Mouse (Mus musculus) heart, postnatal 0 days (tissue): Measurements from ENCODE around the gene Tdrd7. TPM values are rescaled to one million over a fixed set of nuclear protein-coding genes. Genes with fewer than 3 reads are reported as not detected.

ENCODE experiments used
- ATAC-seq: fragments of 200-750 bp; cut with Nextera tagmentation; 2 replicates; pipeline ENCODE4 v1.8.0; 2017; ENCODE audit warnings: low read depth, moderate number of reproducible peaks, moderate library complexity; ENCODE audit not compliant: insufficient read depth
- DNase-seq: peaks from one replicate; pipeline ENCODE4 v3.0.0-alpha.2; 2016; ENCODE audit warnings: low spot score
- H3K27ac ChIP-seq: fragments of 300-500 bp; sonication (generic); 2 replicates; pipeline ENCODE4 v1.5.1; 2014; ENCODE audit warnings: low read depth, mild to moderate bottlenecking
- H3K27me3 ChIP-seq: fragments of 300-500 bp; sonication (generic); 2 replicates; pipeline ENCODE4 v1.6.1; 2014; ENCODE audit warnings: low read length, mixed read lengths; ENCODE audit not compliant: control insufficient read depth, insufficient read depth
- H3K36me3 ChIP-seq: fragments of 300-500 bp; sonication (generic); replicated peaks from 2 replicates; pipeline ENCODE4 v1.6.1; 2014; ENCODE audit warnings: low read length, mixed read lengths; ENCODE audit not compliant: control insufficient read depth, insufficient read depth
- H3K4me1 ChIP-seq: fragments of 300-500 bp; sonication (generic); 2 replicates; pipeline ENCODE4 v1.6.1; 2014; ENCODE audit warnings: antibody characterized with exemption; ENCODE audit not compliant: control insufficient read depth, insufficient read depth
- H3K4me2 ChIP-seq: fragments of 300-500 bp; sonication (generic); 2 replicates; pipeline ENCODE4 v1.6.1; 2014; ENCODE audit warnings: low read depth, mild to moderate bottlenecking, low read length, moderate library complexity
- H3K4me3 ChIP-seq: fragments of 300-500 bp; sonication (generic); 2 replicates; pipeline ENCODE4 v1.5.1; 2014; ENCODE audit warnings: low read depth, low read length
- H3K9ac ChIP-seq: fragments of 300-500 bp; sonication (generic); replicated peaks from 2 replicates; pipeline ENCODE4 v1.6.1; 2014; ENCODE audit warnings: low read depth, low read length, mixed read lengths
- H3K9me3 ChIP-seq: fragments of 300-500 bp; sonication (generic); replicated peaks from 2 replicates; pipeline ENCODE4 v1.6.1; 2016; ENCODE audit warnings: low read length; ENCODE audit not compliant: control insufficient read depth
- CTCF ChIP-seq: IDR thresholded peaks from 2 replicates; pipeline ENCODE4 v1.5.1; 2016; ENCODE audit warnings: antibody characterized with exemption, control low read depth, low read depth
- EP300 ChIP-seq: IDR thresholded peaks from 2 replicates; pipeline ENCODE4 v1.6.1; 2016; ENCODE audit warnings: antibody characterized with exemption, low read depth
- WGBS: fragments of 180-500 bp; shearing (Covaris S2); extraction: QIAGEN DNeasy Blood & Tissue Kit; methylation state at CpG from one replicate; pipeline ENCODE4 v1.1.7; 2014; 5-methylcytosine and 5-hydroxymethylcytosine counted together
- polyA plus RNA-seq: library from polyadenylated mRNA; unstranded; fragments of >200 nt; fragmentation: Nextera tagmentation; extraction: Ambion mirVana; gene quantifications from 2 replicates; pipeline ENCODE4 v1.2.1, GENCODE M21; 2015
- total RNA-seq: library from RNA; depleted of rRNA; stranded (reverse); fragments of >200 nt; gene quantifications from 2 replicates; pipeline ENCODE4 v1.2.3, GENCODE M21; 2014; ENCODE audit warnings: low replicate concordance

Gene Tdrd7
- total and polyA plus RNA-seq, 2 experiments from 2014 or later, result 17.3 to 45.8 TPM

- H3K9me3 ChIP-seq, result no peaks in the 10 kb centered on the region
- peak within 1 kb of the TSS; percentile 96 for H3K4me2 ChIP-seq
- DNase-seq (peak; percentile 70), ATAC-seq (peak; percentile 74)
- no peak for TF ChIP-seq CTCF
- no peak for TF ChIP-seq EP300
- H3K27ac ChIP-seq, result peak within 1 kb of the TSS; percentile 97
- H3K36me3 ChIP-seq, result 0 out of 2 replicates have a peak, but pooled peaks cover 4% of the 10 kb centered on the region
- H3K4me1 ChIP-seq, result peaks cover 33% of the 10 kb centered on the region
- H3K27me3 ChIP-seq, result peaks cover 7% of the 10 kb centered on the region; the same call in 1 of the 2 replicates
- under 1% methylated on average over 70 of the region's 72 CpGs for WGBS
- H3K9ac ChIP-seq, result peak within 1 kb of the TSS; percentile 92
- H3K4me3 ChIP-seq, result peak within 1 kb of the TSS; percentile 88
Observed at GRCm38 (mm10) chr4:46038892-46039751, 74.0 kb downstream of the Tdrd7 start, which contains the start of gene Tmod1. Tmod1 (plus strand) TSS chr4:46038935.

GRCm38 (mm10) chr4:46039899-46040298 is 74.8 kb downstream of the Tdrd7 start:
- H3K9ac ChIP-seq, result peak overlapping the region; percentile 92
- H3K27me3 ChIP-seq, result peaks cover 7% of the 10 kb centered on the region; the same call in 1 of the 2 replicates
- TF ChIP-seq EP300 (no peak), CTCF (no peak)
- 11% methylated on average over 6 of the region's 6 CpGs for WGBS
- H3K4me1 ChIP-seq, result peaks cover 40% of the 10 kb centered on the region
- H3K4me3 ChIP-seq, result peak overlapping the region; percentile 88
- DNase-seq, result no peak
- 0 out of 2 replicates have a peak, but pooled peaks cover 4% of the 10 kb centered on the region for H3K36me3 ChIP-seq
- no peaks in the 10 kb centered on the region for H3K9me3 ChIP-seq
- H3K4me2 ChIP-seq, result peak overlapping the region; percentile 96
- peak overlapping the region; percentile 97 for H3K27ac ChIP-seq
- no peak for ATAC-seq

DNA sequence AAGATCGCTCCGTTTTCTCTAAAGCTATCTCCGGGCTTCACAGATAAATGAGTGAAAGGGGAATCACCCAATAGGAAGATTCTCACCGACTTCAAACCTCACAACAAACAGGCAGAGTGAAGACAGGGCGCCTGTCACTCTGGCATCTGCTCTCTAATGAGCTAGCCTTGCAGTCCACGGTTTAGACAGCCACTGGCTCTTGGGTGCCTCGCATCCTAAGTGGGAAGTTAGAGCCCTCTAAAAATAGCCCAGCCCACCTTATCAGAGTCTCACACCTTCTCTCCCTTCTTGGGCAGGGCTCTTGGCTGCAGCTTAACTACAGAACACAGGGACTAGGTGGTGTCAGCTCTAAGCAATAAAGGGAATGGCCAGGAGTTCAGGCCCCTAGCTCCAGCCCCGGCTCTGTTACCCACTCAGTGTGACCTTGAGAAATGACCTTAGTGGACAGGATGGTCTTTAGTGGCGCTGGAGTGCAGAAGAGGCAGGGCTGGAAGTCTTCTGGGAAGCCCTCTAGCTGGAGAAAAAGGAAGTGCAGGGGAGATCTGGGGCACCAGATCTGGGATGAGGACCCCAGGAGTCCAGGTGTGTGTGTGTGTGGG is 75.6 kb downstream of the Tdrd7 start:
- peak overlapping the region; percentile 92 for H3K9ac ChIP-seq
- peak overlapping the region; percentile 97 for H3K27ac ChIP-seq
- TF ChIP-seq CTCF (peak; percentile 54), EP300 (no peak)
- 6% methylated on average over 9 of the region's 9 CpGs for WGBS
- no peaks in the 10 kb centered on the region for H3K9me3 ChIP-seq
- DNase-seq, result peak; percentile 90
- peaks cover 40% of the 10 kb centered on the region for H3K4me1 ChIP-seq
- peak overlapping the region; percentile 96 for H3K4me2 ChIP-seq
- peak; percentile 74 for ATAC-seq
- H3K4me3 ChIP-seq, result peak overlapping the region; percentile 88
- peaks cover 7% of the 10 kb centered on the region; the same call in 1 of the 2 replicates for H3K27me3 ChIP-seq
- H3K36me3 ChIP-seq, result no peaks in the 10 kb centered on the region; the same call in 1 of the 2 replicates

- Histone ChIP-seq H3K9ac (peak overlapping the region; percentile 92; the same call in 1 of the 2 replicates), H3K4me2 (peak overlapping the region; percentile 96), H3K4me3 (peak overlapping the region; percentile 88), H3K4me1 (peaks cover 40% of the 10 kb centered on the region), H3K9me3 (no peaks in the 10 kb centered on the region), H3K27ac (peak overlapping the region; percentile 97), H3K27me3 (peaks cover 7% of the 10 kb centered on the region; the same call in 1 of the 2 replicates), H3K36me3 (no peaks in the 10 kb centered on the region; the same call in 1 of the 2 replicates)
- peak; percentile 13 for ATAC-seq
- TF ChIP-seq EP300 (no peak), CTCF (no peak)
- WGBS, result 11% methylated on average over 7 of the region's 7 CpGs
- peak; percentile 45 for DNase-seq
Observed at GRCm38 (mm10) chr4:46041761-46042504, 76.8 kb downstream of the Tdrd7 start.

DNA sequence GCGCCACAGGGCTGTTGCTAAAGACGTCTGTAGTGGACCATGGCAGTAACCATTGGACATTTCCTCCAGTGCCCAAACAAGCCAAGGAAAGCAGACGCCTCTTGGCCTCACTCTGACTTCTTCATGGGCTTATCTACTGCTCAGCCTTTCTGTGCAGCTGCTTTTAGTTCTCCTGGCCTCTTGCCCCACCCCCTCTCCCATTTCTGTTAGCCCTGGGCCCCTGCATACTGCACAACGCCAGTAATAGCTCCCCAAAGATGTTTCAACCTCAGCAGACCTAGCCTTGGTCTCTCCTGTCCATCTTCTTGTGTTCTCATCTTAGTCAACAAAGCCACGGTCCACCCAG is 77.3 kb downstream of the Tdrd7 start:
- Histone ChIP-seq H3K36me3 (no peaks in the 10 kb centered on the region; the same call in 1 of the 2 replicates), H3K9me3 (no peaks in the 10 kb centered on the region), H3K9ac (0 out of 2 replicates have a peak overlapping the region, but pooled peaks have one; percentile 92), H3K27me3 (peaks cover 7% of the 10 kb centered on the region; the same call in 1 of the 2 replicates), H3K4me3 (peak overlapping the region; percentile 88), H3K4me1 (peaks cover 40% of the 10 kb centered on the region), H3K27ac (peak overlapping the region; percentile 97), H3K4me2 (peak overlapping the region; percentile 96)
- DNase-seq (peak; percentile 18), ATAC-seq (no peak)
- TF ChIP-seq CTCF (no peak), EP300 (no peak)
- 19% methylated on average over 5 of the region's 5 CpGs for WGBS
